In genomic region chr1:56972950-56973592, GRCm38 (mm10) we compare ENCODE assay signal across 8 mouse cellular contexts. TPM values are rescaled to one million over a fixed set of nuclear protein-coding genes. Genes with fewer than 3 reads are reported as not detected.
DNase-seq lines count a peak whose midpoint lies in the region; ATAC-seq and TF ChIP-seq lines count a peak whose summit lies in the region.

No protein-coding gene starts in this region.

- under 1% methylated on average over 47 of the region's 47 CpGs for WGBS in hindbrain, embryonic 12.5 days

- peak overlapping the region; percentile 94 for H3K4me2 ChIP-seq in hindbrain, embryonic 12.5 days (replicated peaks)

- no peak for DNase-seq in G1E (ENCODE audit: low spot score)
- DNase-seq in cerebellum, adult 8-10 months = peak; percentile 94
- DNase-seq in frontal cortex, postnatal 10 days (ENCODE audit: low spot score in 2 of 2) = peak; percentile 74 to 90
- peak; percentile 94 to 95 for DNase-seq in layer of hippocampus, postnatal 14 days (ENCODE audit: low spot score in 2 of 2)
- peak; percentile 97 for DNase-seq in lung, postnatal 10 days
- peak; percentile 93 for DNase-seq in ovary, postnatal 36 days (ENCODE audit: low spot score)
- peak; percentile 84 for DNase-seq in thymus, postnatal 14 days

- no peaks in the 10 kb centered on the region for H3K4me1 ChIP-seq in G1E (ENCODE audit: insufficient read depth, low read depth, low read length)
- H3K4me1 ChIP-seq in hindbrain, embryonic 12.5 days = peaks cover 32% of the 10 kb centered on the region

- ATAC-seq in G1E (ENCODE audit: extremely low read depth, insufficient number of reproducible peaks, low FRiP score, poor library complexity, severe bottlenecking) = no peak
- peak; percentile 62 for ATAC-seq in hindbrain, embryonic 12.5 days (ENCODE audit: low FRiP score)

- peaks cover 74% of the 10 kb centered on the region for H3K9me3 ChIP-seq in G1E (replicated peaks)
- no peaks in the 10 kb centered on the region for H3K9me3 ChIP-seq in hindbrain, embryonic 12.5 days (replicated peaks)

- H3K4me3 ChIP-seq in G1E (ENCODE audit: low read depth, low read length) = peak overlapping the region; percentile 51; the same call in 1 of the 2 replicates
- H3K4me3 ChIP-seq in hindbrain, embryonic 12.5 days = peak overlapping the region; percentile 65

- H3K9ac ChIP-seq in hindbrain, embryonic 12.5 days = peak overlapping the region; percentile 71

- peak overlapping the region; percentile 75 for H3K27ac ChIP-seq in hindbrain, embryonic 12.5 days

- no peak for TF ChIP-seq CTCF in G1E (IDR thresholded peaks at IDR 0.05; ENCODE audit: low read depth, low read length)

- H3K36me3 ChIP-seq in G1E (replicated peaks) = no peaks in the 10 kb centered on the region
- no peaks in the 10 kb centered on the region for H3K36me3 ChIP-seq in hindbrain, embryonic 12.5 days

- no peaks in the 10 kb centered on the region; the same call in 1 of the 2 replicates for H3K27me3 ChIP-seq in G1E (ENCODE audit: insufficient read depth, low read length)
- H3K27me3 ChIP-seq in hindbrain, embryonic 12.5 days = peaks cover 63% of the 10 kb centered on the region

RNA-seq across cellular contexts. Expression of gene Satb2, which starts 5.4 kb away (rescaled TPM):
- total RNA-seq in G1E (2014; fragmentation: Nextera tagmentation) = not detected in 2 replicates
- total RNA-seq in G1E (2017) = 0.06 and 0.38 TPM in 2 replicates
- polyA plus RNA-seq in G1E (2012) = not detected in 2 replicates
- 0.98 and 1.6 TPM in 2 replicates for polyA plus RNA-seq in hindbrain, embryonic 12.5 days (2016; fragmentation: Nextera tagmentation; extraction: Ambion mirVana)
- 10 to 100 TPM; 14.8 TPM for total RNA-seq in layer of hippocampus, postnatal 14 days (2021)

Comparison
In these comparisons a context has a peak if more than half of its experiments do, and no peak if none do; other contexts are left out.
1. RNA of gene Satb2, which starts 5.4 kb away (total RNA-seq): 14.8 TPM in layer of hippocampus, postnatal 14 days; 0.06 to 0.38 TPM in G1E; every median in the first group is over 10 times any median in the second.